Mouse (Mus musculus) ovary, adult 2 months (tissue): Measurements from ENCODE around the gene Pdpr. TPM values are rescaled to one million over a fixed set of nuclear protein-coding genes. Genes with fewer than 3 reads are reported as not detected.

ENCODE experiments used
- polyA plus RNA-seq: library from polyadenylated mRNA; depleted of rRNA; stranded (reverse); fragments of >200 nt; gene quantifications from 2 replicates; pipeline ENCODE4 v1.2.3, GENCODE M21; 2012; rRNA removed

Pdpr gene
- 19.2 and 19.8 TPM in 2 replicates for polyA plus RNA-seq

GRCm38 (mm10) chr8:111093865-111094718 is at the start of gene Pdpr:
Gene Pdpr, plus strand, starts transcription at chr8:111094630.

GRCm38 (mm10) chr8:111056158-111056663 is 38.2 kb upstream of the Pdpr start, which contains the start of gene Exosc6:
Gene Exosc6, plus strand, starts transcription at chr8:111056339.

GRCm38 (mm10) chr8:111092326-111092725 is 2.1 kb upstream of the Pdpr start, which contains the start of gene Clec18a:
Gene Clec18a, minus strand, starts transcription at chr8:111092426.

Other genes with a start within 250 kb of the Pdpr start
- gene Cog4, start 248.0 kb upstream of the Pdpr start, polyA plus RNA-seq = 25.0 and 29.7 TPM in 2 replicates
- 37.1 and 51.3 TPM in 2 replicates for gene Sf3b3, start 247.8 kb upstream of the Pdpr start, polyA plus RNA-seq
- 30.6 and 39.6 TPM in 2 replicates for gene Fuk, start 192.1 kb upstream of the Pdpr start, polyA plus RNA-seq
- gene St3gal2, start 174.7 kb upstream of the Pdpr start, polyA plus RNA-seq = 50.7 and 64.4 TPM in 2 replicates
- gene Ddx19a, start 96.8 kb upstream of the Pdpr start, polyA plus RNA-seq = 29.4 and 31.7 TPM in 2 replicates
- 2.4 and 2.9 TPM in 2 replicates for gene Ddx19b, start 62.9 kb upstream of the Pdpr start, polyA plus RNA-seq
- gene Aars, start 61.5 kb upstream of the Pdpr start, polyA plus RNA-seq = 34.2 and 40.2 TPM in 2 replicates
- 70.7 and 101 TPM in 2 replicates for gene Exosc6, start 38.3 kb upstream of the Pdpr start, polyA plus RNA-seq
- 1.8 and 2.2 TPM in 2 replicates for gene Clec18a, start 2.2 kb upstream of the Pdpr start, polyA plus RNA-seq
- 65.7 and 67.3 TPM in 2 replicates for gene Glg1, start 164.6 kb downstream of the Pdpr start, polyA plus RNA-seq
- 24.0 and 29.2 TPM in 2 replicates for gene Rfwd3, start 205.6 kb downstream of the Pdpr start, polyA plus RNA-seq
- 0.68 and 0.78 TPM in 2 replicates for gene Mlkl, start 243.5 kb downstream of the Pdpr start, polyA plus RNA-seq